Mouse (Mus musculus) layer of hippocampus, postnatal 36 days (tissue): ENCODE measurements around the gene Rbm20. TPM values are rescaled to one million over a fixed set of nuclear protein-coding genes. Genes with fewer than 3 reads are reported as not detected.
"Not testable (repeated sequence)": the region's sequence is repeated elsewhere in the genome, so short reads cannot be mapped to it uniquely, and the experiment has no call there.

Experiments used
- DNase-seq, 2 experiments: peaks; one replicate each; pipeline ENCODE4 v3.0.0; 2022
- total RNA-seq, 2 experiments: library from RNA; stranded (reverse); gene quantifications; 2 replicates each; pipeline ENCODE4 v1.2.3; 2021

The Rbm20 gene
- total RNA-seq, 2 experiments from 2014 or later: 1.5 to 2.0 TPM

- DNase-seq: no peak
These were observed 117.1 kb downstream of the Rbm20 start for GRCm38 (mm10) chr19:53793994-53794890.

- DNase-seq: no peak
These were observed 117.9 kb downstream of the Rbm20 start for GRCm38 (mm10) chr19:53794996-53795395.

- no peak for DNase-seq
These were observed 118.9 kb downstream of the Rbm20 start for GRCm38 (mm10) chr19:53796020-53796419.

- DNase-seq: no peak
These were observed 120.7 kb downstream of the Rbm20 start for GRCm38 (mm10) chr19:53797770-53798169.

GRCm38 (mm10) chr19:53799885-53800284 lies 122.8 kb downstream of the Rbm20 start:
- no peak for DNase-seq

GRCm38 (mm10) chr19:53800365-53800999 lies 123.4 kb downstream of the Rbm20 start:
- DNase-seq: no peak

- DNase-seq: no peak
These were observed 124.3 kb downstream of the Rbm20 start for GRCm38 (mm10) chr19:53801380-53801779.

- DNase-seq: no peak
These were observed 124.9 kb downstream of the Rbm20 start for GRCm38 (mm10) chr19:53801789-53802683.

- DNase-seq: no peak
These were observed 126.8 kb downstream of the Rbm20 start for GRCm38 (mm10) chr19:53803954-53804353.

- DNase-seq: no peak
These were observed 128.0 kb downstream of the Rbm20 start for GRCm38 (mm10) chr19:53805063-53805462.

- no peak for DNase-seq
These were observed 129.0 kb downstream of the Rbm20 start for GRCm38 (mm10) chr19:53806126-53806525.

GRCm38 (mm10) chr19:53806526-53807275 lies 129.6 kb downstream of the Rbm20 start:
- DNase-seq: not testable (repeated sequence)

GRCm38 (mm10) chr19:53807276-53807801 lies 130.2 kb downstream of the Rbm20 start:
- no peak for DNase-seq

- DNase-seq: no peak
These were observed 131.1 kb downstream of the Rbm20 start for GRCm38 (mm10) chr19:53808041-53808777.

GRCm38 (mm10) chr19:53809185-53809861 lies 132.2 kb downstream of the Rbm20 start:
- no peak for DNase-seq

GRCm38 (mm10) chr19:53810024-53810423 lies 132.9 kb downstream of the Rbm20 start:
- no peak for DNase-seq

GRCm38 (mm10) chr19:53810584-53810983 lies 133.5 kb downstream of the Rbm20 start:
- no peak for DNase-seq

- no peak for DNase-seq
These were observed 136.5 kb downstream of the Rbm20 start for GRCm38 (mm10) chr19:53813576-53813975.

- DNase-seq: no peak
These were observed 138.6 kb downstream of the Rbm20 start for GRCm38 (mm10) chr19:53815714-53816113.

- no peak for DNase-seq
These were observed 139.1 kb downstream of the Rbm20 start for GRCm38 (mm10) chr19:53816242-53816641.
